Mouse (Mus musculus) myocyte (in vitro differentiated cells): ENCODE measurements around the gene Gif. TPM values are rescaled to one million over a fixed set of nuclear protein-coding genes. Genes with fewer than 3 reads are reported as not detected.

Source experiments
- H3K27me3 ChIP-seq: one replicate; pipeline ENCODE4 v1.6.1; 2011; ENCODE audit not compliant: control insufficient read depth, insufficient read depth, insufficient read length
- H3K36me3 ChIP-seq: one replicate; pipeline ENCODE4 v1.6.1; 2011; ENCODE audit not compliant: control insufficient read depth, insufficient read depth
- H3K4me2 ChIP-seq: one replicate; pipeline ENCODE4 v1.6.1; 2011; ENCODE audit warnings: low read depth, control low read depth
- H3K4me3 ChIP-seq: one replicate; pipeline ENCODE4 v1.5.1; 2011; ENCODE audit warnings: mild to moderate bottlenecking, control low read depth, moderate library complexity
- H3K79me2 ChIP-seq: one replicate; pipeline ENCODE4 v1.6.1; 2011; ENCODE audit not compliant: control insufficient read depth, insufficient read depth
- H3ac ChIP-seq: one replicate; pipeline ENCODE4 v1.6.1; 2011; ENCODE audit not compliant: control insufficient read depth, insufficient read length
- CEBPB ChIP-seq: IDR thresholded peaks from 2 replicates; pipeline ENCODE4 v1.6.1; 2011; ENCODE audit warnings: mild to moderate bottlenecking, moderate library complexity; ENCODE audit not compliant: poor library complexity, insufficient read depth, severe bottlenecking
- E2F4 ChIP-seq: IDR thresholded peaks from one replicate; pipeline ENCODE4 v1.6.1; 2011; ENCODE audit warnings: mild to moderate bottlenecking, control low read depth, moderate library complexity; ENCODE audit not compliant: insufficient read depth
- MAX ChIP-seq: IDR thresholded peaks from one replicate; pipeline ENCODE4 v1.6.1; 2011; ENCODE audit warnings: low read depth, mild to moderate bottlenecking, control low read depth
- MYOD1 ChIP-seq, 3 experiments: IDR thresholded peaks; one replicate each; pipeline ENCODE4 v1.6.1; 2011; ENCODE audit warnings: control low read depth in 2 of 3, low read depth in 2 of 3, mild to moderate bottlenecking in 2 of 3, moderate library complexity in 1 of 3; ENCODE audit not compliant: insufficient read length in 2 of 3, control insufficient read depth in 1 of 3
- MYOG ChIP-seq, 3 experiments: IDR thresholded peaks; one replicate each; pipeline ENCODE4 v1.6.1; 2011; ENCODE audit warnings: control low read depth in 2 of 3, low read depth in 2 of 3, mild to moderate bottlenecking in 2 of 3; ENCODE audit not compliant: insufficient read length in 2 of 3, control insufficient read depth in 1 of 3, insufficient read depth in 1 of 3
- POLR2A ChIP-seq: IDR thresholded peaks from one replicate; pipeline ENCODE4 v1.6.1; 2011; ENCODE audit warnings: low read depth, mild to moderate bottlenecking, control low read depth, moderate library complexity; ENCODE audit not compliant: insufficient read length
- POLR2AphosphoS2 ChIP-seq: IDR thresholded peaks from one replicate; pipeline ENCODE4 v1.6.1; 2011; ENCODE audit warnings: low read depth, control low read depth; ENCODE audit not compliant: insufficient read length
- REST ChIP-seq: IDR thresholded peaks from one replicate; pipeline ENCODE4 v1.6.1; 2011; ENCODE audit warnings: mild to moderate bottlenecking, control low read depth, moderate library complexity; ENCODE audit not compliant: insufficient read depth, insufficient read length
- SRF ChIP-seq: IDR thresholded peaks from one replicate; pipeline ENCODE4 v1.6.1; 2011; ENCODE audit warnings: low read depth; ENCODE audit not compliant: control insufficient read depth, insufficient read length
- TCF12 ChIP-seq: IDR thresholded peaks from one replicate; pipeline ENCODE4 v1.6.1; 2011; ENCODE audit warnings: mild to moderate bottlenecking, control low read depth; ENCODE audit not compliant: poor library complexity, insufficient read depth, severe bottlenecking
- TCF3 ChIP-seq: IDR thresholded peaks from one replicate; pipeline ENCODE4 v1.6.1; 2011; ENCODE audit warnings: low read depth, control low read depth; ENCODE audit not compliant: insufficient read length
- USF1 ChIP-seq: IDR thresholded peaks from one replicate; pipeline ENCODE4 v1.6.1; 2011; ENCODE audit warnings: low read depth, mild to moderate bottlenecking, control low read depth, moderate library complexity
- polyA plus RNA-seq: library from polyadenylated mRNA; unstranded; fragments of >200 nt; fragmentation: generic; extraction: Trizol; gene quantifications from one replicate; pipeline ENCODE4 v1.2.1, GENCODE M21; 2012; ENCODE audit warnings: missing spikeins

The Gif gene
- polyA plus RNA-seq, 1 experiment: not detected

DNA sequence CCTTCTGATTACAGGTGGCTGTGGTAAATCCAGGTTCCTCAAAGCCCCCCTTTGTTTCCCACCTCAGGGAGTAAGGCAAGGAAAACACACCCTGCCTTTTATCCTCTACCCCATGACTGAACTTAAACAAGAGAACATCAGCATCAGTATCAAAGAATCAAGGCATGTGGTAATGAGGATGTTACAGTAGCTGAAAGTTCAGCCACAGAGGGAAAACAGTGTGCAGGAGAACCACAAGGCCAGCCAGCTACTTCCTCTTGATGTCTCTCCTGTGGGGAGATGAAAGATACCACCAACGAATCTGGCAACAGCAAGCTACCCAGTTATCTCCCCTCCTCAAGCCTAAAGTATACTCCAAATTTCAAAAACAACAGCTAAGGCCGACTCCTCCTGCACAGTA is 59.9 kb downstream of the Gif start:
- H3K27me3 ChIP-seq: no peaks in the 10 kb centered on the region
- H3ac ChIP-seq: no peak overlapping the region
- no peak overlapping the region for H3K4me3 ChIP-seq
- H3K79me2 ChIP-seq: no peaks in the 10 kb centered on the region
- no peak for TF ChIP-seq MAX
- TF ChIP-seq TCF12: no peak
- TF ChIP-seq USF1: no peak
- TF ChIP-seq CEBPB: no peak
- no peak for TF ChIP-seq SRF
- H3K4me2 ChIP-seq: no peak overlapping the region
- H3K36me3 ChIP-seq: no peaks in the 10 kb centered on the region

GRCm38 (mm10) chr19:11807822-11808221 is 60.5 kb downstream of the Gif start:
- Histone ChIP-seq H3ac (no peak overlapping the region), H3K27me3 (no peaks in the 10 kb centered on the region), H3K79me2 (no peaks in the 10 kb centered on the region), H3K4me3 (no peak overlapping the region), H3K4me2 (no peak overlapping the region), H3K36me3 (no peaks in the 10 kb centered on the region)
- no peak for TF ChIP-seq MAX
- no peak for TF ChIP-seq MYOD1 (IDR thresholded peaks at IDR 0.05; ENCODE audit: control insufficient read depth in 1 of 3, insufficient read length in 2 of 3, low read depth in 2 of 3)
- TF ChIP-seq TCF3: no peak
- TF ChIP-seq POLR2AphosphoS2: no peak
- TF ChIP-seq POLR2A: no peak
- TF ChIP-seq SRF: no peak
- TF ChIP-seq E2F4: no peak
- no peak for TF ChIP-seq CEBPB
- no peak for TF ChIP-seq MYOG (IDR thresholded peaks at IDR 0.05; ENCODE audit: control insufficient read depth in 1 of 3, insufficient read depth in 1 of 3, insufficient read length in 2 of 3, low read depth in 2 of 3)
- TF ChIP-seq TCF12: no peak
- no peak for TF ChIP-seq USF1
- TF ChIP-seq REST: no peak

GRCm38 (mm10) chr19:11808452-11808851 is 61.1 kb downstream of the Gif start:
- Histone ChIP-seq H3K27me3 (no peaks in the 10 kb centered on the region), H3K4me3 (no peak overlapping the region), H3K79me2 (no peaks in the 10 kb centered on the region), H3ac (no peak overlapping the region), H3K36me3 (no peaks in the 10 kb centered on the region), H3K4me2 (no peak overlapping the region)
- TF ChIP-seq POLR2A (no peak), SRF (no peak), REST (no peak), CEBPB (no peak), MYOG (IDR thresholded peaks at IDR 0.05; ENCODE audit: control insufficient read depth in 1 of 3, insufficient read depth in 1 of 3, insufficient read length in 2 of 3, low read depth in 2 of 3) (no peak), E2F4 (no peak), MYOD1 (IDR thresholded peaks at IDR 0.05; ENCODE audit: control insufficient read depth in 1 of 3, insufficient read length in 2 of 3, low read depth in 2 of 3) (no peak), POLR2AphosphoS2 (no peak), MAX (no peak), TCF12 (no peak), USF1 (no peak), TCF3 (no peak)

DNA sequence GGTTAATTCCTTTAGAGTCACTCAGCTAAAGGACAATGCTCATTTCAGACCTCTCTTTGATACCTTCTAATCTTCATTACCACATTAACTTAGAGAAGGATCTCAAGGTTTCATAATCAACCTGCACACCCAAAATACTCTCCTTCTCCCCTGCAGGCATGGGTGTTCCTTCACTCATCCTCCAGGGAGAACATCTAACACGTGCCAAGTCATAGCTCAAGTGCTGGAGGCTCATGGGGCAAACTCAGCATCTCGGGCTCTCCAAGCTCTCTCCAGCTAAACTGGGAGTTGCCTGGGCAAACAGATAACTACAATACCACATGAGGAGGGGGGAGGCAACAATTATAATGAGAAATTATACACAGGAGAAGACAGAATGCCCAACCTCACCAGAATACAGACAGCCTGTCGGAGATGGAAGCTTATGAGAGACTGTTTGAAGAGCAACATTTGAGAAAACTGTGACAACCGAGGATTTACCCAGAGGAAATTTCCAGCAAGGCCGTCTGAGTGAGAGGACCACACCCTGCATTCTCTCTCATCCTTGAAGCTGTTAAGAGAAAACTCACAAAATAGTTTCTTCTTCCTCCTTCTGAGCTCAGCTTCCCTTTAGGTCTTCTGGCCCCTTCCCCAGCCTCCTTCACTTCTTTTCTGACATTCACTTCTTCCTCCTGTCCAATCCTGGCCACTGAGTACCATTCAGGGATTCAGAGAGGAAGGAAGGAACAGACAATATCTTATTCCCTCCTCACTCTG is 62.8 kb downstream of the Gif start:
- Histone ChIP-seq H3K4me3 (no peak overlapping the region), H3K36me3 (no peaks in the 10 kb centered on the region), H3K27me3 (no peaks in the 10 kb centered on the region), H3K79me2 (no peaks in the 10 kb centered on the region), H3ac (no peak overlapping the region), H3K4me2 (no peak overlapping the region)
- no peak for TF ChIP-seq SRF
- TF ChIP-seq MYOD1 (IDR thresholded peaks at IDR 0.05; ENCODE audit: control insufficient read depth in 1 of 3, insufficient read length in 2 of 3, low read depth in 2 of 3): no peak
- no peak for TF ChIP-seq REST
- TF ChIP-seq MYOG (IDR thresholded peaks at IDR 0.05; ENCODE audit: control insufficient read depth in 1 of 3, insufficient read depth in 1 of 3, insufficient read length in 2 of 3, low read depth in 2 of 3): no peak
- no peak for TF ChIP-seq USF1
- no peak for TF ChIP-seq POLR2A
- TF ChIP-seq CEBPB: no peak
- TF ChIP-seq TCF12: no peak

DNA sequence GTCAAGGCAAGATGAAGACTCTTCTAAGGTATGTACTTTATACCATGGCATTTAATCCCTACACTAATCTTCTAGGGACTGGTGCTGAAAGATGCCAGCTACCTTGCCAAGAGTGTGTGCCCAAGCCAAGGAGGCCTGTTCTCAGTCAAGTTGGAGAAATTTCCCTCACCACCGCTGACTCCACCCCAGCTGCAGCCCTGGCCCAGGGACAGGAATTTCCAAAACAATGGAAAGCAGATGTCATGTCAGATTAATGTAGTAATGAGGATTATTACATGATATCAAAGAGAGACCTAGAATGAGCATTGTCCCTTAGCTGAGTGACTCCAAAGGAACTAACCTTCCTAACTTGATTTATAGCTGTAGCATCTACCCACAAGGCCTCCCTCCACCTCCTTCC is 63.5 kb downstream of the Gif start:
- no peak for TF ChIP-seq E2F4
- no peak for TF ChIP-seq TCF12
- TF ChIP-seq CEBPB: no peak
- TF ChIP-seq POLR2AphosphoS2: no peak
- TF ChIP-seq POLR2A: no peak
- no peak for TF ChIP-seq MYOG (IDR thresholded peaks at IDR 0.05; ENCODE audit: control insufficient read depth in 1 of 3, insufficient read depth in 1 of 3, insufficient read length in 2 of 3, low read depth in 2 of 3)
- no peak for TF ChIP-seq MAX
- TF ChIP-seq REST: no peak
- no peak for TF ChIP-seq SRF
- TF ChIP-seq USF1: no peak
- TF ChIP-seq MYOD1 (IDR thresholded peaks at IDR 0.05; ENCODE audit: control insufficient read depth in 1 of 3, insufficient read length in 2 of 3, low read depth in 2 of 3): no peak
- no peak for TF ChIP-seq TCF3
- no peak overlapping the region for H3K4me2 ChIP-seq
- H3K79me2 ChIP-seq: no peaks in the 10 kb centered on the region
- no peak overlapping the region for H3K4me3 ChIP-seq
- H3K27me3 ChIP-seq: no peaks in the 10 kb centered on the region
- H3ac ChIP-seq: no peak overlapping the region
- no peaks in the 10 kb centered on the region for H3K36me3 ChIP-seq
